Mouse (Mus musculus): ENCODE data around the gene Clec2d. TPM values are rescaled to one million over a fixed set of nuclear protein-coding genes. Genes with fewer than 3 reads are reported as not detected.

Clec2d gene
- polyA plus RNA-seq, 1 experiment from 2014 or later = 0.13 TPM

Small RNA genes lying within 50 kb of the gene (microRNA-seq; reads per million reads assigned to microRNA genes)
- not detected for gene Gm27514

Other genes with a start within 250 kb of the Clec2d start
- gene Clec2g, start 246.2 kb upstream of the Clec2d start, polyA plus RNA-seq (2015; fragmentation: Nextera tagmentation; extraction: Ambion mirVana) = not detected in 2 replicates
- 0.41 and 0.47 TPM in 2 replicates for gene Klrb1f, start 134.7 kb upstream of the Clec2d start, polyA plus RNA-seq (2015; fragmentation: Nextera tagmentation; extraction: Ambion mirVana)
- gene Clec2e, start 79.7 kb upstream of the Clec2d start, polyA plus RNA-seq (2015; fragmentation: Nextera tagmentation; extraction: Ambion mirVana) = not detected in 2 replicates
- 0.91 and 1.2 TPM in 2 replicates for gene Cd69, start 94.8 kb downstream of the Clec2d start, polyA plus RNA-seq (2015; fragmentation: Nextera tagmentation; extraction: Ambion mirVana)
- gene 4922502D21Rik, start 151.2 kb downstream of the Clec2d start, polyA plus RNA-seq (2015; fragmentation: Nextera tagmentation; extraction: Ambion mirVana) = not detected in 2 replicates
- gene Clec12a, start 162.1 kb downstream of the Clec2d start, polyA plus RNA-seq (2015; fragmentation: Nextera tagmentation; extraction: Ambion mirVana) = 5.7 and 7.0 TPM in 2 replicates
- 0.09 TPM in 1 of 2 replicates, not detected in the other for gene Clec12b, start 205.3 kb downstream of the Clec2d start, polyA plus RNA-seq (2015; fragmentation: Nextera tagmentation; extraction: Ambion mirVana)
- 27.1 and 31.4 TPM in 2 replicates for gene Clec1b, start 216.7 kb downstream of the Clec2d start, polyA plus RNA-seq (2015; fragmentation: Nextera tagmentation; extraction: Ambion mirVana)
- gene Clec9a, start 228.2 kb downstream of the Clec2d start, polyA plus RNA-seq (2015; fragmentation: Nextera tagmentation; extraction: Ambion mirVana) = 0.13 and 0.17 TPM in 2 replicates